Mouse (Mus musculus): ENCODE results near the gene Crnn. TPM values are rescaled to one million over a fixed set of nuclear protein-coding genes. Genes with fewer than 3 reads are reported as not detected.

Gene Crnn
- polyA plus RNA-seq, 1 experiment from 2014 or later: not detected

Other genes with a start within 250 kb of the Crnn start
- gene Lce3a, start 218.6 kb upstream of the Crnn start, polyA plus RNA-seq (2016; fragmentation: Nextera tagmentation; extraction: Ambion mirVana): not detected in 2 replicates
- not detected in 2 replicates for gene Lce3b, start 211.8 kb upstream of the Crnn start, polyA plus RNA-seq (2016; fragmentation: Nextera tagmentation; extraction: Ambion mirVana)
- not detected in 2 replicates for gene Lce3c, start 200.3 kb upstream of the Crnn start, polyA plus RNA-seq (2016; fragmentation: Nextera tagmentation; extraction: Ambion mirVana)
- gene Lce3d, start 187.4 kb upstream of the Crnn start, polyA plus RNA-seq (2016; fragmentation: Nextera tagmentation; extraction: Ambion mirVana): not detected in 2 replicates
- gene Lce3e, start 177.7 kb upstream of the Crnn start, polyA plus RNA-seq (2016; fragmentation: Nextera tagmentation; extraction: Ambion mirVana): not detected in 2 replicates
- not detected in 2 replicates for gene Lce3f, start 152.6 kb upstream of the Crnn start, polyA plus RNA-seq (2016; fragmentation: Nextera tagmentation; extraction: Ambion mirVana)
- 0.34 and 0.56 TPM in 2 replicates for gene Crct1, start 129.1 kb upstream of the Crnn start, polyA plus RNA-seq (2016; fragmentation: Nextera tagmentation; extraction: Ambion mirVana)
- not detected in 2 replicates for gene Lce1m, start 125.7 kb upstream of the Crnn start, polyA plus RNA-seq (2016; fragmentation: Nextera tagmentation; extraction: Ambion mirVana)
- not detected in 2 replicates for gene Gm4858, start 76.0 kb upstream of the Crnn start, polyA plus RNA-seq (2016; fragmentation: Nextera tagmentation; extraction: Ambion mirVana)
- gene Flg2, start 52.5 kb downstream of the Crnn start, polyA plus RNA-seq (2016; fragmentation: Nextera tagmentation; extraction: Ambion mirVana): not detected in 2 replicates
- gene Flg, start 128.7 kb downstream of the Crnn start, polyA plus RNA-seq (2016; fragmentation: Nextera tagmentation; extraction: Ambion mirVana): not detected in 2 replicates
- not detected in 2 replicates for gene Hrnr, start 175.0 kb downstream of the Crnn start, polyA plus RNA-seq (2016; fragmentation: Nextera tagmentation; extraction: Ambion mirVana)
- gene Rptn, start 248.9 kb downstream of the Crnn start, polyA plus RNA-seq (2016; fragmentation: Nextera tagmentation; extraction: Ambion mirVana): not detected in 2 replicates

Data from midbrain, embryonic 12.5 days (tissue).